Mouse (Mus musculus) C2C12 (cell line): Measurements from ENCODE around the gene Spdef. TPM values are rescaled to one million over a fixed set of nuclear protein-coding genes. Genes with fewer than 3 reads are reported as not detected.

Experiments used
- H3K27me3 ChIP-seq: one replicate; pipeline ENCODE4 v1.6.1; 2011; ENCODE audit not compliant: control insufficient read depth, insufficient read depth, insufficient read length
- H3K36me3 ChIP-seq: one replicate; pipeline ENCODE4 v1.6.1; 2011; ENCODE audit not compliant: control insufficient read depth, insufficient read depth
- H3K4me3 ChIP-seq: one replicate; pipeline ENCODE4 v1.5.1; 2011; ENCODE audit warnings: mild to moderate bottlenecking, control low read depth; ENCODE audit not compliant: poor library complexity, insufficient read depth, severe bottlenecking
- H3K79me2 ChIP-seq: one replicate; pipeline ENCODE4 v1.6.1; 2011; ENCODE audit not compliant: control insufficient read depth, insufficient read depth
- H3K79me3 ChIP-seq: one replicate; pipeline ENCODE4 v1.6.1; 2011; ENCODE audit warnings: low read depth, control low read depth
- H3ac ChIP-seq: one replicate; pipeline ENCODE3; 2011; ENCODE audit warnings: low read depth; ENCODE audit not compliant: control insufficient read depth, insufficient read length
- CEBPB ChIP-seq: IDR thresholded peaks from one replicate; pipeline ENCODE4 v1.6.1; 2011; ENCODE audit warnings: low read depth, mild to moderate bottlenecking, control low read depth, moderate library complexity
- CTCF ChIP-seq: IDR thresholded peaks from one replicate; pipeline ENCODE4 v1.5.1; 2011; ENCODE audit not compliant: control insufficient read depth, insufficient read depth, insufficient read length
- FOSL1 ChIP-seq: IDR thresholded peaks from one replicate; pipeline ENCODE4 v1.8.0; 2011; ENCODE audit warnings: mild to moderate bottlenecking, low read length; ENCODE audit not compliant: poor library complexity, insufficient read depth, severe bottlenecking
- MAX ChIP-seq: IDR thresholded peaks from one replicate; pipeline ENCODE4 v1.6.1; 2011; ENCODE audit warnings: mild to moderate bottlenecking, control low read depth
- MYOD1 ChIP-seq: IDR thresholded peaks from one replicate; pipeline ENCODE4 v1.6.1; 2011; ENCODE audit warnings: low read depth; ENCODE audit not compliant: control insufficient read depth, insufficient read length
- MYOG ChIP-seq: IDR thresholded peaks from one replicate; pipeline ENCODE4 v1.6.1; 2011; ENCODE audit not compliant: control insufficient read depth, insufficient read length; ENCODE audit errors: extremely low read depth
- USF1 ChIP-seq: IDR thresholded peaks from one replicate; pipeline ENCODE4 v1.6.1; 2011; ENCODE audit warnings: low read depth, mild to moderate bottlenecking, control low read depth, moderate library complexity
- polyA plus RNA-seq: library from polyadenylated mRNA; unstranded; fragments of >200 nt; fragmentation: generic; extraction: Trizol; gene quantifications from one replicate; pipeline ENCODE4 v1.2.1, GENCODE M21; 2012; ENCODE audit warnings: missing spikeins

Gene Spdef
- polyA plus RNA-seq, 1 experiment, result not detected

- TF ChIP-seq CTCF (no peak), CEBPB (no peak), FOSL1 (no peak), MYOG (no peak), MYOD1 (no peak), USF1 (no peak), MAX (no peak)
- peaks cover 14% of the 10 kb centered on the region for H3K36me3 ChIP-seq
- H3ac ChIP-seq, result no peak overlapping the region
- H3K27me3 ChIP-seq, result no peaks in the 10 kb centered on the region
- peaks cover 71% of the 10 kb centered on the region for H3K79me2 ChIP-seq
- no peak overlapping the region for H3K4me3 ChIP-seq
- H3K79me3 ChIP-seq, result peaks cover 15% of the 10 kb centered on the region
Observed at GRCm38 (mm10) chr17:27760169-27760568, 31.4 kb upstream of the Spdef start.

GRCm38 (mm10) chr17:27751314-27752202, 22.8 kb upstream of the Spdef start:
- no peak for TF ChIP-seq CEBPB
- no peak for TF ChIP-seq FOSL1
- no peak for TF ChIP-seq MYOG
- no peak for TF ChIP-seq CTCF
- TF ChIP-seq MYOD1, result no peak
- no peak for TF ChIP-seq USF1
- TF ChIP-seq MAX, result no peak
- H3K79me3 ChIP-seq, result no peaks in the 10 kb centered on the region
- no peaks in the 10 kb centered on the region for H3K27me3 ChIP-seq
- H3K79me2 ChIP-seq, result peaks cover 19% of the 10 kb centered on the region
- no peaks in the 10 kb centered on the region for H3K36me3 ChIP-seq
- no peak overlapping the region for H3K4me3 ChIP-seq
- H3ac ChIP-seq, result no peak overlapping the region

GRCm38 (mm10) chr17:27750451-27750942, 21.7 kb upstream of the Spdef start:
- H3K4me3 ChIP-seq, result no peak overlapping the region
- H3K79me3 ChIP-seq, result no peaks in the 10 kb centered on the region
- no peak overlapping the region for H3ac ChIP-seq
- peaks cover 8% of the 10 kb centered on the region for H3K79me2 ChIP-seq
- no peaks in the 10 kb centered on the region for H3K36me3 ChIP-seq
- H3K27me3 ChIP-seq, result no peaks in the 10 kb centered on the region
- no peak for TF ChIP-seq CTCF

GRCm38 (mm10) chr17:27748123-27748522, 19.4 kb upstream of the Spdef start:
- H3ac ChIP-seq, result no peak overlapping the region
- no peaks in the 10 kb centered on the region for H3K36me3 ChIP-seq
- H3K79me3 ChIP-seq, result no peaks in the 10 kb centered on the region
- TF ChIP-seq FOSL1, result no peak
- no peak for TF ChIP-seq MAX
- no peak for TF ChIP-seq MYOD1
- TF ChIP-seq MYOG, result no peak
- no peak for TF ChIP-seq CEBPB
- no peak for TF ChIP-seq CTCF
- no peak for TF ChIP-seq USF1
- no peak overlapping the region for H3K4me3 ChIP-seq
- no peaks in the 10 kb centered on the region for H3K79me2 ChIP-seq
- no peaks in the 10 kb centered on the region for H3K27me3 ChIP-seq

GRCm38 (mm10) chr17:27746446-27746845, 17.7 kb upstream of the Spdef start:
- no peaks in the 10 kb centered on the region for H3K79me3 ChIP-seq
- H3ac ChIP-seq, result no peak overlapping the region
- no peaks in the 10 kb centered on the region for H3K36me3 ChIP-seq
- no peaks in the 10 kb centered on the region for H3K79me2 ChIP-seq
- TF ChIP-seq MYOG, result no peak
- no peak for TF ChIP-seq MAX
- no peak for TF ChIP-seq CEBPB
- TF ChIP-seq CTCF, result no peak
- TF ChIP-seq FOSL1, result no peak
- TF ChIP-seq USF1, result no peak
- TF ChIP-seq MYOD1, result no peak
- no peak overlapping the region for H3K4me3 ChIP-seq
- H3K27me3 ChIP-seq, result no peaks in the 10 kb centered on the region

- Histone ChIP-seq H3K79me3 (no peaks in the 10 kb centered on the region), H3ac (no peak overlapping the region), H3K27me3 (no peaks in the 10 kb centered on the region), H3K36me3 (no peaks in the 10 kb centered on the region), H3K79me2 (no peaks in the 10 kb centered on the region), H3K4me3 (no peak overlapping the region)
- no peak for TF ChIP-seq MAX
- TF ChIP-seq MYOG, result no peak
- no peak for TF ChIP-seq CTCF
- no peak for TF ChIP-seq USF1
- no peak for TF ChIP-seq FOSL1
- TF ChIP-seq CEBPB, result no peak
Observed at GRCm38 (mm10) chr17:27740961-27741360, 12.2 kb upstream of the Spdef start.
